Mouse (Mus musculus) myocyte (in vitro differentiated cells): ENCODE measurements around the gene Jade2.

Source experiments
- CEBPB ChIP-seq: IDR thresholded peaks from 2 replicates; pipeline ENCODE4 v1.6.1; 2011; ENCODE audit warnings: mild to moderate bottlenecking, moderate library complexity; ENCODE audit not compliant: poor library complexity, insufficient read depth, severe bottlenecking
- E2F4 ChIP-seq: IDR thresholded peaks from one replicate; pipeline ENCODE4 v1.6.1; 2011; ENCODE audit warnings: mild to moderate bottlenecking, control low read depth, moderate library complexity; ENCODE audit not compliant: insufficient read depth
- MAX ChIP-seq: IDR thresholded peaks from one replicate; pipeline ENCODE4 v1.6.1; 2011; ENCODE audit warnings: low read depth, mild to moderate bottlenecking, control low read depth
- MYOD1 ChIP-seq, 3 experiments: IDR thresholded peaks; one replicate each; pipeline ENCODE4 v1.6.1; 2011; ENCODE audit warnings: control low read depth in 2 of 3, low read depth in 2 of 3, mild to moderate bottlenecking in 2 of 3, moderate library complexity in 1 of 3; ENCODE audit not compliant: insufficient read length in 2 of 3, control insufficient read depth in 1 of 3
- MYOG ChIP-seq, 3 experiments: IDR thresholded peaks; one replicate each; pipeline ENCODE4 v1.6.1; 2011; ENCODE audit warnings: control low read depth in 2 of 3, low read depth in 2 of 3, mild to moderate bottlenecking in 2 of 3; ENCODE audit not compliant: insufficient read length in 2 of 3, control insufficient read depth in 1 of 3, insufficient read depth in 1 of 3
- POLR2A ChIP-seq: IDR thresholded peaks from one replicate; pipeline ENCODE4 v1.6.1; 2011; ENCODE audit warnings: low read depth, mild to moderate bottlenecking, control low read depth, moderate library complexity; ENCODE audit not compliant: insufficient read length
- POLR2AphosphoS2 ChIP-seq: IDR thresholded peaks from one replicate; pipeline ENCODE4 v1.6.1; 2011; ENCODE audit warnings: low read depth, control low read depth; ENCODE audit not compliant: insufficient read length
- REST ChIP-seq: IDR thresholded peaks from one replicate; pipeline ENCODE4 v1.6.1; 2011; ENCODE audit warnings: mild to moderate bottlenecking, control low read depth, moderate library complexity; ENCODE audit not compliant: insufficient read depth, insufficient read length
- SRF ChIP-seq: IDR thresholded peaks from one replicate; pipeline ENCODE4 v1.6.1; 2011; ENCODE audit warnings: low read depth; ENCODE audit not compliant: control insufficient read depth, insufficient read length
- TCF12 ChIP-seq: IDR thresholded peaks from one replicate; pipeline ENCODE4 v1.6.1; 2011; ENCODE audit warnings: mild to moderate bottlenecking, control low read depth; ENCODE audit not compliant: poor library complexity, insufficient read depth, severe bottlenecking
- TCF3 ChIP-seq: IDR thresholded peaks from one replicate; pipeline ENCODE4 v1.6.1; 2011; ENCODE audit warnings: low read depth, control low read depth; ENCODE audit not compliant: insufficient read length
- USF1 ChIP-seq: IDR thresholded peaks from one replicate; pipeline ENCODE4 v1.6.1; 2011; ENCODE audit warnings: low read depth, mild to moderate bottlenecking, control low read depth, moderate library complexity

- TF ChIP-seq USF1, result no peak
- TF ChIP-seq MYOD1 (IDR thresholded peaks at IDR 0.05; ENCODE audit: control insufficient read depth in 1 of 3, insufficient read length in 2 of 3, low read depth in 2 of 3), result peak in 1 of 3 experiments; percentile 7
- no peak for TF ChIP-seq POLR2A
- no peak for TF ChIP-seq MAX
- no peak for TF ChIP-seq CEBPB
- no peak for TF ChIP-seq TCF12
- no peak for TF ChIP-seq E2F4
- TF ChIP-seq MYOG (IDR thresholded peaks at IDR 0.05; ENCODE audit: control insufficient read depth in 1 of 3, insufficient read depth in 1 of 3, insufficient read length in 2 of 3, low read depth in 2 of 3), result no peak
- TF ChIP-seq REST, result no peak
- TF ChIP-seq POLR2AphosphoS2, result no peak
- TF ChIP-seq SRF, result no peak
- TF ChIP-seq TCF3, result no peak
Measured at GRCm38 (mm10) chr11:51831962-51832909, 25.2 kb downstream of the Jade2 start.
